In the genomic region with DNA sequence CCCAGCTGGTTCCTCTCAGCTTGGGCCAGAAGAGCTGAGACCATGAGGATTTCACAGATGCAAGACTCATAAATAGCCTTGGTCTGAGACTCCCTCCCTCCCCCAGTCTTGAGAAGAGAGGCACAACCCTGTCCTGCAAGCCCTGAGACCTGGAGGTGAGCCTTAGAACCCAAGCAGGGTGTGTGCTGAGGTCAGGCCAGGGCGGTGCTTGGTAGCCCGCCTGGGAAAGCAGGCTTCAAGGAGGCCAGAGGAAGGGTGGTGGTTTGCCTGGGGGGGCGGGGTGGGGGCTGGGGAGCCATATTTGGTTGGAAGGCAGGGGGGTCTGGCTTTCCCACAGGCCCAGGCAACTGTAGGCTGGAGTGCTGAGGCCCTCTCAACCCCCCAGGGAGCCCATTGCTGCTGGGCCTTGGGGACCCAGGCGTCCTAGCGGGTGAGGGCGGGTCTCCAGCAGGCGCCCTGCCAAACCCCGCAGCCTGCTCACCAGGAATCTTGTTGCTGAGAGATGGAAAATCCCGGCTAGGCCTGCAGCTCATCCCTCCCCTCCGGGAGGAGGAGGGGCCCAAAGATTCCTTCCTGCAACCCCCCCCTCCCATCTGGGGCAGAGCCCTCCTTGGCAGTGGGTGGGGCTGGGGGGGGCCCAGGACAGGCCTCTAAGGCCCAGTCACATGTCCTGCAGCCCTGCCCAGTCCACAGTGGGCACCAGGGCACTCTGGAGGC, we compare ENCODE assay signal across 8 mouse cellular contexts. TPM values are rescaled to one million over a fixed set of nuclear protein-coding genes. Genes with fewer than 3 reads are reported as not detected.
A peak's percentile ranks its signal among the peaks of the same experiment; 100 is the strongest.
DNase-seq lines count a peak whose midpoint lies in the region; ATAC-seq and TF ChIP-seq lines count a peak whose summit lies in the region.

No protein-coding gene starts in this region.

- H3K27ac ChIP-seq in layer of hippocampus, adult 2 months, result peak overlapping the region; percentile 69
- H3K27ac ChIP-seq in cortical plate, adult 2 months (ENCODE audit: insufficient read depth, low read length), result peak overlapping the region; percentile 58; the same call in 1 of the 2 replicates
- peak overlapping the region; percentile 80 for H3K27ac ChIP-seq in heart, embryonic 15.5 days

- H3K4me1 ChIP-seq in cortical plate, adult 2 months (ENCODE audit: control insufficient read depth, insufficient read depth, low read length), result peaks cover 20% of the 10 kb centered on the region
- peaks cover 99% of the 10 kb centered on the region for H3K4me1 ChIP-seq in heart, embryonic 15.5 days (replicated peaks)

- no peak for TF ChIP-seq POLR2A in cortical plate, adult 2 months (IDR thresholded peaks at IDR 0.05; ENCODE audit: extremely low read depth, insufficient read depth, low read length)

- no peak overlapping the region; the same call in 1 of the 2 replicates for H3K4me3 ChIP-seq in layer of hippocampus, adult 2 months
- H3K4me3 ChIP-seq in cortical plate, adult 2 months (ENCODE audit: insufficient read depth, low read length), result no peak overlapping the region
- H3K4me3 ChIP-seq in heart, embryonic 15.5 days, result no peak overlapping the region

- H3K9ac ChIP-seq in heart, embryonic 15.5 days, result peak overlapping the region; percentile 39; the same call in 1 of the 2 replicates

- WGBS in heart, embryonic 15.5 days, result 6% methylated on average over 10 of the region's 10 CpGs

- H3K36me3 ChIP-seq in heart, embryonic 15.5 days, result no peaks in the 10 kb centered on the region

- no peaks in the 10 kb centered on the region for H3K9me3 ChIP-seq in heart, embryonic 15.5 days (replicated peaks)

- H3K4me2 ChIP-seq in heart, embryonic 15.5 days, result peak overlapping the region; percentile 20; the same call in 1 of the 2 replicates

- no peak for DNase-seq in layer of hippocampus, adult 2 months (ENCODE audit: low spot score in 2 of 2)
- DNase-seq in layer of hippocampus, postnatal 14 days (ENCODE audit: low spot score in 2 of 2), result no peak
- peak; percentile 85 for DNase-seq in kidney, postnatal 10 days
- DNase-seq in retina, postnatal 1 day, result peak; percentile 74
- no peak for DNase-seq in embryo, embryonic 11 days
- no peak for DNase-seq in cerebellum, adult 9-11 months

- no peak for TF ChIP-seq CTCF in layer of hippocampus, adult 2 months (conservative IDR thresholded peaks at IDR 0.05)
- no peak for TF ChIP-seq CTCF in cortical plate, adult 2 months (IDR thresholded peaks at IDR 0.05; ENCODE audit: extremely low read depth, insufficient read depth, low read length)

- H3K27me3 ChIP-seq in heart, embryonic 15.5 days, result no peaks in the 10 kb centered on the region

- peak; percentile 37 for ATAC-seq in heart, embryonic 15.5 days (replicated peaks; ENCODE audit: insufficient number of reproducible peaks, insufficient read depth, low FRiP score, low read depth)

RNA-seq across cellular contexts. Expression of a gene that starts 14.1 kb away (rescaled TPM):
- 100 to 1,000 TPM; 108 to 113 TPM for total RNA-seq in layer of hippocampus, adult 2 months (2021)
- total RNA-seq in layer of hippocampus, postnatal 14 days (2021), result 10 to 100 TPM; 88.6 to 96.3 TPM
- polyA plus RNA-seq in cortical plate, adult 2 months (2012; rRNA removed), result 23.8 and 26.4 TPM in 2 replicates
- 6.3 and 8.5 TPM in 2 replicates for polyA plus RNA-seq in heart, embryonic 15.5 days (2015; fragmentation: Nextera tagmentation; extraction: Ambion mirVana)

RNA-seq across cellular contexts. Expression of a gene that starts 51.2 kb away (rescaled TPM):
- total RNA-seq in layer of hippocampus, adult 2 months (2021), result under 1 TPM in 1 of 2 experiments, not detected in 1; 0.12 TPM
- not detected for total RNA-seq in layer of hippocampus, postnatal 14 days (2021)
- 0.11 and 0.15 TPM in 2 replicates for polyA plus RNA-seq in cortical plate, adult 2 months (2012; rRNA removed)
- polyA plus RNA-seq in heart, embryonic 15.5 days (2015; fragmentation: Nextera tagmentation; extraction: Ambion mirVana), result 0.42 and 1.0 TPM in 2 replicates

Comparison
In these comparisons a context has a peak if more than half of its experiments do, and no peak if none do; other contexts are left out.
1. DNase-seq: peak in kidney, postnatal 10 days (single experiment) and retina, postnatal 1 day (single experiment); none in layer of hippocampus, adult 2 months (0 of 2), layer of hippocampus, postnatal 14 days (0 of 2), embryo, embryonic 11 days (single experiment) and cerebellum, adult 9-11 months (single experiment).
2. Peak in every context shown above with its lines, with median percentiles within 50 percentile points of each other: H3K27ac ChIP-seq.